Mouse (Mus musculus) macrophage (primary cell): Measurements from ENCODE around the gene Sult1a1. TPM values are rescaled to one million over a fixed set of nuclear protein-coding genes. Genes with fewer than 3 reads are reported as not detected.

ENCODE experiments used
- H3K27ac ChIP-seq: fragments of 350-480 bp; formaldehyde crosslinking; 2 replicates; pipeline ENCODE4 v1.9.0; 2021
- H3K36me3 ChIP-seq: fragments of 350-480 bp; formaldehyde crosslinking; 2 replicates; pipeline ENCODE4 v1.9.0; 2021; ENCODE audit errors: inconsistent target
- H3K4me3 ChIP-seq: fragments of 350-480 bp; formaldehyde crosslinking; 2 replicates; pipeline ENCODE4 v1.9.0; 2021; ENCODE audit errors: inconsistent target
- H3K79me2 ChIP-seq: fragments of 350-480 bp; formaldehyde crosslinking; 2 replicates; pipeline ENCODE4 v1.9.0; 2021; ENCODE audit errors: inconsistent target
- WGBS: methylation state at CpG from one replicate; pipeline ENCODE4 v1.1.7; 2026; ENCODE audit warnings: inconsistent platforms; ENCODE audit not compliant: missing documents; 5-methylcytosine and 5-hydroxymethylcytosine counted together
- polyA plus RNA-seq: library from polyadenylated mRNA; stranded (reverse); fragments of 250-400 nt; gene quantifications from 3 replicates; pipeline ENCODE4 v1.2.4, GENCODE M21; 2018; ENCODE audit warnings: inconsistent platforms

Sult1a1 gene
- polyA plus RNA-seq, 1 experiment from 2014 or later: 8.8 TPM

- H3K4me3 ChIP-seq: no peak overlapping the region
- 43% methylated on average over 2 of the region's 2 CpGs for WGBS
- no peaks in the 10 kb centered on the region for H3K79me2 ChIP-seq
- no peak overlapping the region for H3K27ac ChIP-seq
- no peaks in the 10 kb centered on the region for H3K36me3 ChIP-seq
Measured at GRCm38 (mm10) chr7:126632478-126632877, 43.8 kb downstream of the Sult1a1 start.

- 95% methylated on average over 4 of the region's 4 CpGs for WGBS
- H3K79me2 ChIP-seq: no peaks in the 10 kb centered on the region
- 0 out of 2 replicates have a peak within 1 kb of the TSS, but pooled peaks have one; percentile 5 for H3K27ac ChIP-seq
- no peak within 1 kb of the TSS for H3K4me3 ChIP-seq
- no peaks in the 10 kb centered on the region for H3K36me3 ChIP-seq
Measured at GRCm38 (mm10) chr7:126630824-126631518, 45.3 kb downstream of the Sult1a1 start, which contains the start of gene Nupr1. Nupr1 (minus strand) TSS chr7:126630861.

- WGBS: 11% methylated on average over 3 of the region's 3 CpGs
- H3K4me3 ChIP-seq: no peak overlapping the region
- peaks cover 5% of the 10 kb centered on the region for H3K79me2 ChIP-seq
- 0 out of 2 replicates have a peak overlapping the region, but pooled peaks have one; percentile 5 for H3K27ac ChIP-seq
- no peaks in the 10 kb centered on the region for H3K36me3 ChIP-seq
Measured at GRCm38 (mm10) chr7:126629915-126630314, 46.3 kb downstream of the Sult1a1 start.

- H3K79me2 ChIP-seq: peaks cover 23% of the 10 kb centered on the region
Measured at GRCm38 (mm10) chr7:126628111-126628510, 48.1 kb downstream of the Sult1a1 start.

GRCm38 (mm10) chr7:126625807-126626600 is 50.2 kb downstream of the Sult1a1 start:
- Histone ChIP-seq H3K36me3 (no peaks in the 10 kb centered on the region), H3K4me3 (peak overlapping the region; percentile 44; the same call in 1 of the 2 replicates), H3K27ac (peak overlapping the region; percentile 88), H3K79me2 (peaks cover 25% of the 10 kb centered on the region)
- 94% methylated on average over 3 of the region's 3 CpGs for WGBS

More at GRCm38 (mm10) chr7:126628111-126628510, 48.1 kb downstream of the Sult1a1 start:
- H3K27ac ChIP-seq: no peak overlapping the region
- H3K4me3 ChIP-seq: no peak overlapping the region
- no peaks in the 10 kb centered on the region for H3K36me3 ChIP-seq
- WGBS: 87% methylated on average over 6 of the region's 6 CpGs

GRCm38 (mm10) chr7:126625369-126625768 is 50.9 kb downstream of the Sult1a1 start:
- 28% methylated on average over 5 of the region's 6 CpGs for WGBS
- peak overlapping the region; percentile 88 for H3K27ac ChIP-seq
- peak overlapping the region; percentile 44 for H3K4me3 ChIP-seq
- H3K79me2 ChIP-seq: peaks cover 25% of the 10 kb centered on the region
- no peaks in the 10 kb centered on the region for H3K36me3 ChIP-seq

- no peaks in the 10 kb centered on the region for H3K36me3 ChIP-seq
- H3K27ac ChIP-seq: peak overlapping the region; percentile 88
- peak overlapping the region; percentile 44 for H3K4me3 ChIP-seq
- WGBS: 91% methylated on average over 16 of the region's 16 CpGs
- peaks cover 25% of the 10 kb centered on the region for H3K79me2 ChIP-seq
Measured at GRCm38 (mm10) chr7:126624774-126625173, 51.5 kb downstream of the Sult1a1 start.

- no peak overlapping the region for H3K4me3 ChIP-seq
- peaks cover 25% of the 10 kb centered on the region for H3K79me2 ChIP-seq
- WGBS: no CpG with 5 or more reads among the region's 1 CpGs
- no peak overlapping the region for H3K27ac ChIP-seq
- H3K36me3 ChIP-seq: no peaks in the 10 kb centered on the region
Measured at GRCm38 (mm10) chr7:126623381-126623780, 52.9 kb downstream of the Sult1a1 start.

Other genes starting within 250 kb of the Sult1a1 start
- gene Rabep2, start 247.7 kb downstream of the Sult1a1 start, polyA plus RNA-seq: 12.9 to 17.8 TPM (median 13.9 TPM) in 3 replicates
- 0.06 TPM in 1 of 3 replicates, not detected in the others for gene Atp2a1, start 213.3 kb downstream of the Sult1a1 start, polyA plus RNA-seq
- gene Sh2b1, start 201.0 kb downstream of the Sult1a1 start, polyA plus RNA-seq: 10.4 to 17.2 TPM (median 11.7 TPM) in 3 replicates
- gene Tufm, start 189.1 kb downstream of the Sult1a1 start, polyA plus RNA-seq: 41.8 to 72.5 TPM (median 42.9 TPM) in 3 replicates
- gene Atxn2l, start 173.0 kb downstream of the Sult1a1 start, polyA plus RNA-seq: 60.6 to 79.7 TPM (median 71.8 TPM) in 3 replicates
- 124 to 206 TPM (median 173 TPM) in 3 replicates for gene Eif3c, start 110.0 kb downstream of the Sult1a1 start, polyA plus RNA-seq
- 51.3 to 183 TPM (median 99.8 TPM) in 3 replicates for gene Apobr, start 91.5 kb downstream of the Sult1a1 start, polyA plus RNA-seq
- gene Cln3, start 90.6 kb downstream of the Sult1a1 start, polyA plus RNA-seq: 81.0 to 165 TPM (median 104 TPM) in 3 replicates
- gene Il27, start 81.5 kb downstream of the Sult1a1 start, polyA plus RNA-seq: 1.1 to 2.6 TPM (median 1.2 TPM) in 3 replicates
- gene Nupr1, start 45.6 kb downstream of the Sult1a1 start, polyA plus RNA-seq: 14.9 to 47.0 TPM (median 32.4 TPM) in 3 replicates
- gene Sgf29, start 27.1 kb downstream of the Sult1a1 start, polyA plus RNA-seq: 12.5 to 21.7 TPM (median 17.0 TPM) in 3 replicates
- 39.1 to 134 TPM (median 42.4 TPM) in 3 replicates for gene Bola2, start 19.0 kb upstream of the Sult1a1 start, polyA plus RNA-seq
- gene Slx1b, start 19.4 kb upstream of the Sult1a1 start, polyA plus RNA-seq: 4.2 to 7.9 TPM (median 4.8 TPM) in 3 replicates
- gene Coro1a, start 31.4 kb upstream of the Sult1a1 start, polyA plus RNA-seq: 69.4 to 223 TPM (median 209 TPM) in 3 replicates
- gene Mapk3, start 83.2 kb upstream of the Sult1a1 start, polyA plus RNA-seq: 129 to 232 TPM (median 188 TPM) in 3 replicates
- 1.9 to 3.3 TPM (median 2.6 TPM) in 3 replicates for gene Gdpd3, start 89.9 kb upstream of the Sult1a1 start, polyA plus RNA-seq
- gene Ypel3, start 100.5 kb upstream of the Sult1a1 start, polyA plus RNA-seq: 40.6 to 227 TPM (median 90.3 TPM) in 3 replicates
- gene Tbx6, start 105.1 kb upstream of the Sult1a1 start, polyA plus RNA-seq: 0.19 to 0.25 TPM in 2 of 3 replicates, not detected in the other
- 62.0 to 139 TPM (median 129 TPM) in 3 replicates for gene Ppp4c, start 116.1 kb upstream of the Sult1a1 start, polyA plus RNA-seq
- 0.17 to 0.25 TPM in 2 of 3 replicates, not detected in the other for gene Fam57b, start 121.2 kb upstream of the Sult1a1 start, polyA plus RNA-seq
- gene 4930451I11Rik, start 155.2 kb upstream of the Sult1a1 start, polyA plus RNA-seq: not detected in 3 replicates
- 0.10 TPM in 1 of 3 replicates, not detected in the others for gene Doc2a, start 171.0 kb upstream of the Sult1a1 start, polyA plus RNA-seq
- gene Hirip3, start 185.5 kb upstream of the Sult1a1 start, polyA plus RNA-seq: 3.9 to 23.5 TPM (median 19.4 TPM) in 3 replicates
- gene Ino80e, start 185.9 kb upstream of the Sult1a1 start, polyA plus RNA-seq: 34.7 to 59.9 TPM (median 57.7 TPM) in 3 replicates
- gene Taok2, start 208.3 kb upstream of the Sult1a1 start, polyA plus RNA-seq: 24.1 to 40.9 TPM (median 31.3 TPM) in 3 replicates
- gene Tmem219, start 246.5 kb upstream of the Sult1a1 start, polyA plus RNA-seq: 36.1 to 105 TPM (median 98.7 TPM) in 3 replicates